Mouse (Mus musculus) erythroblast, embryonic 14.5 days (primary cell): Measurements from ENCODE around the gene Fam178b. TPM values are rescaled to one million over a fixed set of nuclear protein-coding genes. Genes with fewer than 3 reads are reported as not detected.

Source experiments
- H3K27me3 ChIP-seq: 2 replicates; pipeline ENCODE4 v1.6.1; 2012; ENCODE audit warnings: inconsistent platforms; ENCODE audit not compliant: control insufficient read depth
- H3K36me3 ChIP-seq: 2 replicates; pipeline ENCODE4 v1.6.1; 2012; ENCODE audit warnings: mild to moderate bottlenecking, inconsistent platforms; ENCODE audit not compliant: control insufficient read depth
- H3K4me1 ChIP-seq: 2 replicates; pipeline ENCODE4 v1.6.1; 2012; ENCODE audit warnings: inconsistent platforms; ENCODE audit not compliant: control insufficient read depth
- H3K4me3 ChIP-seq: replicated peaks from 2 replicates; pipeline ENCODE3; 2012; ENCODE audit warnings: moderate library complexity, mild to moderate bottlenecking, inconsistent platforms
- H3K9me3 ChIP-seq: 2 replicates; pipeline ENCODE4 v1.6.1; 2012; ENCODE audit warnings: low read length, inconsistent platforms, mixed read lengths; ENCODE audit not compliant: control insufficient read depth
- GATA1 ChIP-seq: IDR thresholded peaks from 2 replicates; pipeline ENCODE4 v1.6.1; 2012; ENCODE audit warnings: low read length, inconsistent platforms, mixed read lengths
- TAL1 ChIP-seq: IDR thresholded peaks from 3 replicates; pipeline ENCODE4 v1.6.1; 2012; ENCODE audit warnings: low read length, inconsistent platforms, mixed read lengths
- polyA plus RNA-seq: library from polyadenylated mRNA; stranded (reverse); fragments of >175 nt; gene quantifications from 2 replicates; pipeline ENCODE4 v1.2.3, GENCODE M21; 2012

Fam178b gene
- polyA plus RNA-seq, 1 experiment = 0.04 TPM

GRCm38 (mm10) chr1:36547981-36548598, 134.9 kb downstream of the Fam178b start:
- Histone ChIP-seq H3K27me3 (peaks cover 3% of the 10 kb centered on the region; the same call in 1 of the 2 replicates), H3K36me3 (peaks cover 14% of the 10 kb centered on the region; the same call in 1 of the 2 replicates), H3K4me3 (no peak overlapping the region), H3K4me1 (peaks cover 21% of the 10 kb centered on the region), H3K9me3 (no peaks in the 10 kb centered on the region)
- TF ChIP-seq TAL1 (no peak), GATA1 (no peak)

GRCm38 (mm10) chr1:36546888-36547471, 136.0 kb downstream of the Fam178b start, which contains the start of gene Ankrd39:
TSS of gene Ankrd39 (minus strand) at chr1:36547445.
- H3K36me3 ChIP-seq = peaks cover 15% of the 10 kb centered on the region
- no peaks in the 10 kb centered on the region for H3K9me3 ChIP-seq
- H3K4me3 ChIP-seq = peak within 1 kb of the TSS; percentile 74
- TF ChIP-seq TAL1 = no peak
- peak; percentile 44 for TF ChIP-seq GATA1
- H3K27me3 ChIP-seq = no peaks in the 10 kb centered on the region
- peaks cover 21% of the 10 kb centered on the region for H3K4me1 ChIP-seq

GRCm38 (mm10) chr1:36545845-36546600, 137.0 kb downstream of the Fam178b start:
- Histone ChIP-seq H3K4me3 (peak overlapping the region; percentile 74), H3K27me3 (no peaks in the 10 kb centered on the region), H3K4me1 (peaks cover 21% of the 10 kb centered on the region), H3K36me3 (peaks cover 19% of the 10 kb centered on the region), H3K9me3 (no peaks in the 10 kb centered on the region)
- no peak for TF ChIP-seq GATA1
- TF ChIP-seq TAL1 = no peak

GRCm38 (mm10) chr1:36545382-36545781, 137.6 kb downstream of the Fam178b start:
- TF ChIP-seq GATA1 (no peak), TAL1 (no peak)

GRCm38 (mm10) chr1:36542925-36543324, 140.1 kb downstream of the Fam178b start:
- Histone ChIP-seq H3K36me3 (peaks cover 27% of the 10 kb centered on the region), H3K4me3 (no peak overlapping the region)
- no peak for TF ChIP-seq TAL1
- TF ChIP-seq GATA1 = no peak

More at GRCm38 (mm10) chr1:36545382-36545781, 137.6 kb downstream of the Fam178b start:
- Histone ChIP-seq H3K36me3 (peaks cover 24% of the 10 kb centered on the region), H3K9me3 (no peaks in the 10 kb centered on the region), H3K4me3 (no peak overlapping the region), H3K4me1 (peaks cover 21% of the 10 kb centered on the region), H3K27me3 (no peaks in the 10 kb centered on the region)

GRCm38 (mm10) chr1:36541844-36542243, 141.1 kb downstream of the Fam178b start:
- TF ChIP-seq TAL1 = no peak
- no peak for TF ChIP-seq GATA1
- Histone ChIP-seq H3K4me1 (peaks cover 14% of the 10 kb centered on the region), H3K36me3 (peaks cover 27% of the 10 kb centered on the region), H3K27me3 (no peaks in the 10 kb centered on the region), H3K4me3 (no peak overlapping the region), H3K9me3 (no peaks in the 10 kb centered on the region)

More at GRCm38 (mm10) chr1:36542925-36543324, 140.1 kb downstream of the Fam178b start:
- Histone ChIP-seq H3K9me3 (no peaks in the 10 kb centered on the region), H3K4me1 (peaks cover 21% of the 10 kb centered on the region), H3K27me3 (no peaks in the 10 kb centered on the region)

GRCm38 (mm10) chr1:36540807-36541206, 142.2 kb downstream of the Fam178b start:
- Histone ChIP-seq H3K4me1 (peaks cover 5% of the 10 kb centered on the region), H3K36me3 (peaks cover 27% of the 10 kb centered on the region), H3K4me3 (no peak overlapping the region), H3K27me3 (no peaks in the 10 kb centered on the region), H3K9me3 (no peaks in the 10 kb centered on the region)
- TF ChIP-seq TAL1 (no peak), GATA1 (no peak)

GRCm38 (mm10) chr1:36540132-36540531, 142.9 kb downstream of the Fam178b start:
- no peaks in the 10 kb centered on the region for H3K9me3 ChIP-seq
- no peak for TF ChIP-seq GATA1
- TF ChIP-seq TAL1 = no peak
- no peak overlapping the region for H3K4me3 ChIP-seq
- H3K27me3 ChIP-seq = no peaks in the 10 kb centered on the region
- peaks cover 27% of the 10 kb centered on the region for H3K36me3 ChIP-seq
- H3K4me1 ChIP-seq = no peaks in the 10 kb centered on the region

- Histone ChIP-seq H3K4me1 (peaks cover 2% of the 10 kb centered on the region; the same call in 1 of the 2 replicates), H3K36me3 (peaks cover 27% of the 10 kb centered on the region), H3K9me3 (no peaks in the 10 kb centered on the region), H3K27me3 (no peaks in the 10 kb centered on the region), H3K4me3 (no peak within 1 kb of the TSS)
- TF ChIP-seq TAL1 (no peak), GATA1 (no peak)
These were observed 143.8 kb downstream of the Fam178b start, which contains the start of gene Gm42417 for GRCm38 (mm10) chr1:36539186-36539585. TSS of gene Gm42417 (minus strand) at chr1:36539429.
